In the genomic region with DNA sequence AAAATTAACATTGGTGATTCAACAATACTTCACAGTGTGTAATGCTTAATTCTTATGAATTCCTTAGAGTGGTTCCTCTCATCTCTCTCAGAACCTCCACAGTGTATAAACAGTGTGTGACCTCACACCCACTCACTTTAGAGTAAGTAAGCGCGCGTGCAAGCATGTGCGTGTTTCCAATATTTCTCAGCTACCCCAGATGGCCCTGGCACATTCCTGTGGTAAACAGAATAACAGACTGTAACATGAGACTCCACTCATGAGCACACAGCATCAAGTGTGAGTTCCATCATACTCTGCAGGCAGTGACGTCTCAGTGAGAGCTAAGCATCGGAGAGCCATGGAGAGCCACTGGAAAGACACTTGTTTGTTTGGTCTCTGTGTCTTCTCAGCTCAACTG, we compare ENCODE assay signal across 20 mouse cellular contexts.
DNase-seq lines count a peak whose midpoint lies in the region; ATAC-seq and TF ChIP-seq lines count a peak whose summit lies in the region.
"Had no signal": no experiment of that assay in that cellular context is flagged by ENCODE, and none has a peak within 500 bp of the region (broad histone marks: within the 10 kb centered on the region; RNA-seq: fewer than 3 reads in every experiment).

No protein-coding gene starts in this region.

- H3K9me3 ChIP-seq in embryonic facial prominence, embryonic 11.5 days (replicated peaks; ENCODE audit: control insufficient read depth, low read length): no peaks in the 10 kb centered on the region
- H3K9me3 ChIP-seq in limb, embryonic 14.5 days (ENCODE audit: control insufficient read depth, low read length): no peaks in the 10 kb centered on the region
- H3K9me3 ChIP-seq: heart, embryonic 13.5 days; hindbrain, embryonic 10.5 days; neural tube, embryonic 13.5 days had no signal

- no peaks in the 10 kb centered on the region for H3K27me3 ChIP-seq in embryonic facial prominence, embryonic 11.5 days (ENCODE audit: control insufficient read depth, insufficient read depth, low read length)
- no peaks in the 10 kb centered on the region for H3K27me3 ChIP-seq in limb, embryonic 14.5 days (ENCODE audit: control insufficient read depth, insufficient read depth, low read length)
- H3K27me3 ChIP-seq: heart, embryonic 13.5 days; neural tube, embryonic 13.5 days had no signal

- intact Hi-C loops in left cerebral cortex, postnatal 10 days (cut with DNase I): no loop called here

- no peak overlapping the region for H3K4me3 ChIP-seq in layer of hippocampus, adult 2 months
- H3K4me3 ChIP-seq in embryonic facial prominence, embryonic 11.5 days (ENCODE audit: low read depth, low read length): no peak overlapping the region
- H3K4me3 ChIP-seq in limb, embryonic 14.5 days (replicated peaks; ENCODE audit: low read length): no peak overlapping the region
- H3K4me3 ChIP-seq: heart, embryonic 13.5 days; hindbrain, embryonic 10.5 days; neural tube, embryonic 13.5 days had no signal

- H3K27ac ChIP-seq in layer of hippocampus, adult 2 months: peak overlapping the region; percentile 14; the same call in 1 of the 2 replicates
- no peak overlapping the region for H3K27ac ChIP-seq in embryonic facial prominence, embryonic 11.5 days (replicated peaks; ENCODE audit: low read depth, low read length)
- no peak overlapping the region for H3K27ac ChIP-seq in limb, embryonic 14.5 days (replicated peaks; ENCODE audit: low read depth, low read length)
- H3K27ac ChIP-seq: heart, embryonic 13.5 days; hindbrain, embryonic 10.5 days; neural tube, embryonic 13.5 days had no signal

- TF ChIP-seq CTCF in layer of hippocampus, adult 2 months (conservative IDR thresholded peaks at IDR 0.05): no peak

- H3K9ac ChIP-seq in embryonic facial prominence, embryonic 11.5 days (replicated peaks; ENCODE audit: low read length): no peak overlapping the region
- no peak overlapping the region for H3K9ac ChIP-seq in limb, embryonic 14.5 days (ENCODE audit: low read depth, low read length, severe bottlenecking)
- H3K9ac ChIP-seq: heart, embryonic 13.5 days; neural tube, embryonic 13.5 days had no signal

- 46% methylated on average over 6 of the region's 6 CpGs for WGBS in embryonic facial prominence, embryonic 11.5 days
- 32% methylated on average over 6 of the region's 6 CpGs for WGBS in limb, embryonic 14.5 days

- DNase-seq in layer of hippocampus, adult 2 months (ENCODE audit: low spot score in 2 of 2): no peak
- DNase-seq in layer of hippocampus, postnatal 14 days (ENCODE audit: low spot score in 2 of 2): no peak
- DNase-seq in Muller cell, postnatal 12 days (ENCODE audit: inconsistent ontology term): peak; percentile 32
- peak; percentile 49 for DNase-seq in embryonic facial prominence, embryonic 11.5 days (ENCODE audit: low spot score)
- DNase-seq in limb, embryonic 14.5 days (ENCODE audit: low spot score): peak; percentile 47
- DNase-seq in frontal cortex, adult 2 months (ENCODE audit: extremely low spot score in 1 of 2, low spot score in 1 of 2): no peak
- DNase-seq in left cerebral cortex, postnatal 10 days (ENCODE audit: extremely low spot score in 1 of 2, low spot score in 2 of 2): no peak
- DNase-seq in natural killer cell, adult 2 months (ENCODE audit: low spot score in 2 of 2): no peak
- DNase-seq: adrenal gland, postnatal 10 days; cerebellum, adult 9-10 months; embryo, embryonic 11 days; gastrocnemius, postnatal 36 days; midbrain, embryonic 14.5 days; retina, postnatal 1 day; spleen, adult 18-20 months; thymus, postnatal 25 days had no signal

- H3K4me1 ChIP-seq in embryonic facial prominence, embryonic 11.5 days (ENCODE audit: control insufficient read depth, insufficient read depth, low read length): peaks cover 2% of the 10 kb centered on the region
- H3K4me1 ChIP-seq in limb, embryonic 14.5 days (ENCODE audit: control insufficient read depth, insufficient read depth, low read length): peaks cover 39% of the 10 kb centered on the region

- H3K36me3 ChIP-seq in embryonic facial prominence, embryonic 11.5 days (replicated peaks; ENCODE audit: control insufficient read depth, insufficient read depth, low read depth, low read length): no peaks in the 10 kb centered on the region
- no peaks in the 10 kb centered on the region for H3K36me3 ChIP-seq in limb, embryonic 14.5 days (ENCODE audit: control insufficient read depth, insufficient read depth, low read length)
- H3K36me3 ChIP-seq: heart, embryonic 13.5 days; neural tube, embryonic 13.5 days had no signal

- no peak for TF ChIP-seq POLR2A in limb, embryonic 14.5 days (IDR thresholded peaks at IDR 0.05; ENCODE audit: borderline replicate concordance, extremely low read depth, insufficient read depth, insufficient read length)

- H3K4me2 ChIP-seq in embryonic facial prominence, embryonic 11.5 days (ENCODE audit: low read depth, low read length): no peak overlapping the region
- no peak overlapping the region for H3K4me2 ChIP-seq in limb, embryonic 14.5 days (replicated peaks; ENCODE audit: low read depth, low read length, severe bottlenecking)
- H3K4me2 ChIP-seq: heart, embryonic 13.5 days; neural tube, embryonic 13.5 days had no signal

- ATAC-seq in embryonic facial prominence, embryonic 11.5 days (replicated peaks; ENCODE audit: insufficient number of reproducible peaks, low FRiP score, low TSS enrichment, low read depth): peak; percentile 63
- peak; percentile 74 for ATAC-seq in limb, embryonic 14.5 days (ENCODE audit: low FRiP score, low read depth)
- ATAC-seq: forebrain, embryonic 16.5 days had no signal

Comparison
In these comparisons a context has a peak if more than half of its experiments do, and no peak if none do; other contexts are left out.
1. DNase-seq: peak in Muller cell, postnatal 12 days (single experiment), embryonic facial prominence, embryonic 11.5 days (single experiment) and limb, embryonic 14.5 days (single experiment); none in layer of hippocampus, adult 2 months (0 of 2), layer of hippocampus, postnatal 14 days (0 of 2), frontal cortex, adult 2 months (0 of 2), left cerebral cortex, postnatal 10 days (0 of 2) and natural killer cell, adult 2 months (0 of 2).